Mouse (Mus musculus) intestine, embryonic 15.5 days (tissue): Measurements from ENCODE around the gene Akap2. TPM values are rescaled to one million over a fixed set of nuclear protein-coding genes. Genes with fewer than 3 reads are reported as not detected.

ENCODE experiments used
- ATAC-seq: fragments of 200-750 bp; cut with Nextera tagmentation; 2 replicates; pipeline ENCODE4 v1.8.0; 2017; ENCODE audit warnings: moderate TSS enrichment, moderate library complexity
- H3K27ac ChIP-seq: fragments of 300-500 bp; sonication (generic); 2 replicates; pipeline ENCODE4 v1.5.1; 2015; ENCODE audit warnings: mild to moderate bottlenecking, inconsistent platforms
- H3K27me3 ChIP-seq: fragments of 300-500 bp; sonication (generic); replicated peaks from 2 replicates; pipeline ENCODE4 v1.6.1; 2015; ENCODE audit warnings: inconsistent platforms
- H3K36me3 ChIP-seq: fragments of 300-500 bp; sonication (generic); 2 replicates; pipeline ENCODE4 v1.6.1; 2015; ENCODE audit warnings: inconsistent platforms
- H3K4me1 ChIP-seq: fragments of 300-500 bp; sonication (generic); replicated peaks from 2 replicates; pipeline ENCODE4 v1.6.1; 2015; ENCODE audit warnings: inconsistent platforms
- H3K4me2 ChIP-seq: fragments of 300-500 bp; sonication (generic); replicated peaks from 2 replicates; pipeline ENCODE4 v1.6.1; 2015; ENCODE audit warnings: mild to moderate bottlenecking, inconsistent platforms
- H3K4me3 ChIP-seq: fragments of 300-500 bp; sonication (generic); replicated peaks from 2 replicates; pipeline ENCODE4 v1.5.1; 2015; ENCODE audit warnings: inconsistent platforms
- H3K9ac ChIP-seq: fragments of 300-500 bp; sonication (generic); 2 replicates; pipeline ENCODE4 v1.6.1; 2015; ENCODE audit warnings: inconsistent platforms
- H3K9me3 ChIP-seq: fragments of 300-500 bp; sonication (generic); 2 replicates; pipeline ENCODE4 v1.6.1; 2016; ENCODE audit warnings: inconsistent platforms
- WGBS: fragments of 180-500 bp; shearing (Covaris S2); methylation state at CpG from one replicate; pipeline ENCODE4 v1.1.7; 2015; 5-methylcytosine and 5-hydroxymethylcytosine counted together
- polyA plus RNA-seq: library from polyadenylated mRNA; unstranded; fragments of >200 nt; fragmentation: Nextera tagmentation; extraction: Ambion mirVana; gene quantifications from 2 replicates; pipeline ENCODE4 v1.2.1, GENCODE M21; 2015

Gene Akap2
- polyA plus RNA-seq, 1 experiment from 2014 or later = 22.5 TPM

DNA sequence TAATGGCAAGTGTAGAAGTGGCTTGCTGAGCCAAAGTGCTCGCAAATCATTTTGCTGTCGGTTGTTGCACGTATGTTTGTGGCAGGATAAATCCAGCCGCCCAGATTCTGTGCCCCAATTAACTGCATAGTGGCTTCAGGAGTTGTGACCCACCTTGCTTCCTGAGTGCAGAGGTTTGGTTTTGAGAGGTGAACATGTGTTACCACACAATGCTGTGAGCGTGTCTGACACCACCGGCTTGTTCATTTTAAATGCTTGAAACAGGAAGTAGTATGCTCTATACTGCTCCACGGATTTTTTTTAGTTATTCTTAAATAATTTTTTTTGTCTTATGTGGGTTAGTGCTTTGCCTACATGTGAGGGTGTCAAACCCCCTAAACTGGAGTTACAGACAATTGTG lies 114.9 kb downstream of the Akap2 start:
- no peak overlapping the region for H3K27ac ChIP-seq
- H3K4me3 ChIP-seq = no peak overlapping the region
- no peak for ATAC-seq
- H3K4me2 ChIP-seq = no peak overlapping the region
- H3K9me3 ChIP-seq = no peaks in the 10 kb centered on the region
- H3K4me1 ChIP-seq = peaks cover 8% of the 10 kb centered on the region; the same call in 1 of the 2 replicates
- no peaks in the 10 kb centered on the region for H3K36me3 ChIP-seq
- 44% methylated on average over 7 of the region's 7 CpGs for WGBS
- no peaks in the 10 kb centered on the region for H3K27me3 ChIP-seq
- H3K9ac ChIP-seq = no peak overlapping the region

- Histone ChIP-seq H3K36me3 (no peaks in the 10 kb centered on the region), H3K4me1 (peaks cover 8% of the 10 kb centered on the region; the same call in 1 of the 2 replicates), H3K4me2 (no peak overlapping the region), H3K27ac (no peak overlapping the region; the same call in 1 of the 2 replicates), H3K9ac (no peak overlapping the region), H3K4me3 (no peak overlapping the region), H3K9me3 (no peaks in the 10 kb centered on the region), H3K27me3 (no peaks in the 10 kb centered on the region)
- ATAC-seq = peak; percentile 12; the same call in 1 of the 2 replicates
- WGBS = 52% methylated on average over 4 of the region's 4 CpGs
These were observed 115.6 kb downstream of the Akap2 start for GRCm38 (mm10) chr4:57833060-57833459.

GRCm38 (mm10) chr4:57834141-57834540 lies 116.7 kb downstream of the Akap2 start:
- 63% methylated on average over 4 of the region's 4 CpGs for WGBS
- Histone ChIP-seq H3K27me3 (no peaks in the 10 kb centered on the region), H3K27ac (no peak overlapping the region), H3K9me3 (no peaks in the 10 kb centered on the region), H3K4me2 (no peak overlapping the region), H3K36me3 (no peaks in the 10 kb centered on the region), H3K4me3 (no peak overlapping the region), H3K9ac (no peak overlapping the region), H3K4me1 (peaks cover 8% of the 10 kb centered on the region; the same call in 1 of the 2 replicates)
- ATAC-seq = no peak

DNA sequence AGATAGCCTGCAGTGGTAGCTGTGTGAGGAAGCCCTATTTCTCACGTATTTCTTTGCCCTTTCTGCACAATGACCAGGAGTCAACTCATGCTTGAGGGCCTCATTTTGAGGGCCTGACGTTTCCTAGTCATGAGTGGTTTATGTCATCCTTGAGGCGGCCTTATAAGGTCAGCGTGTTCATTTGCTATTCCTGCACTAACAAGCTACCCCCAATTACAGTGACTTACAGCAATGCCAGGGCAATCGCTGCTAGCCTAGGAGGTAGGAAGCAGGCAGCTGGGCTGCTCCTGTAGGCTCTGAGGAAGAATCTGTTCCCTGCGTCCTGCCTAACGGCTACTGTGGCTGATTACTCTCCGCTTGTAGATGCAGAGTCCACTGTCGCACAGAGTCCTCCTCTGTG lies 119.6 kb downstream of the Akap2 start:
- Histone ChIP-seq H3K36me3 (no peaks in the 10 kb centered on the region), H3K27me3 (no peaks in the 10 kb centered on the region), H3K4me1 (peaks cover 8% of the 10 kb centered on the region; the same call in 1 of the 2 replicates), H3K4me3 (no peak overlapping the region), H3K9ac (no peak overlapping the region), H3K27ac (no peak overlapping the region), H3K4me2 (no peak overlapping the region), H3K9me3 (no peaks in the 10 kb centered on the region)
- 53% methylated on average over 9 of the region's 9 CpGs for whole genome bisulfite sequencing
- ATAC-seq = no peak

DNA sequence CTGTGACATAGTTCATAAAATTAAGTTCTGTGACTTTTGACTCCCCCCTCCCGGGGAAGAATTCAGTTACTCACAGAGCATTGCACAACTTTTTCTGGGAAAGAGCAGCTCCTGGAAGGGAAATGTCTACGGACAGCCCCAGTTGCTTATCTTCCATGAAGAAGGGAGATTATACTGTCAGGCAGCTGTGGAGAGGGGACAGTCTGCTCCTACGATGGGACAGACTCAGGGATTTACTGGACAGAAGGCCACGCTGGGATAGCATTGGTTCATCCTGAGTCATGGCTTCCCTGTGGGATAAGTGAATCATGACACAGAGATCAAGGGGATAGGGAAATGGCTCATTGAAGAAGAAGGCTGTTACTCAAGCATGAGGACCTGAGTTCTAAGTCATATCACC lies 121.9 kb downstream of the Akap2 start:
- Histone ChIP-seq H3K9me3 (no peaks in the 10 kb centered on the region), H3K36me3 (no peaks in the 10 kb centered on the region), H3K4me2 (no peak overlapping the region), H3K27me3 (no peaks in the 10 kb centered on the region), H3K4me3 (no peak overlapping the region), H3K9ac (no peak overlapping the region), H3K27ac (no peak overlapping the region), H3K4me1 (peaks cover under 1% of the 10 kb centered on the region; the same call in 1 of the 2 replicates)
- no peak for ATAC-seq
- WGBS = 65% methylated on average over 4 of the region's 4 CpGs

DNA sequence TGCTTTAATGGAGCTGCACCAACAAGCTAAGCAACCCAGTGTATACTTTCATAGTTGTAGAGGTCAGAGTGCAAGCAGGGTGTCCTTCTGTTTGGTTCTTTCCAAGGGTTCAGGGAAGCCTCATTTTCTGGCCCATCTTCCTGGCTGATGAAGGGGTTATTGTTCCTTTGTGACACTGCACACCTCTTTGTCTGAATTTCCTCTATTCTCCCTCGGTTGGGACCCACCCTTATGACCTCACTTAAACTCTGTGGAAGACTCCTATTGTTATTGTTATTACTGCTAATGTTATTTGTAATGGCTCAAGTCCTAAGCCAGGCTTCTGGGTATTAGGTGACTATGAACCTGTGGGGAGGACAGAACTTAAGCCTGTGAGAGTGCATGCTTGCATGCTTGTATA lies 124.5 kb downstream of the Akap2 start:
- Histone ChIP-seq H3K36me3 (no peaks in the 10 kb centered on the region), H3K4me1 (peaks cover 8% of the 10 kb centered on the region), H3K4me2 (no peak overlapping the region), H3K4me3 (no peak overlapping the region), H3K27ac (no peak overlapping the region), H3K9ac (no peak overlapping the region), H3K9me3 (no peaks in the 10 kb centered on the region), H3K27me3 (no peaks in the 10 kb centered on the region)
- WGBS = 57% methylated on average over 1 of the region's 1 CpGs
- no peak for ATAC-seq

GRCm38 (mm10) chr4:57842472-57843305 lies 125.2 kb downstream of the Akap2 start:
- H3K36me3 ChIP-seq = no peaks in the 10 kb centered on the region
- ATAC-seq = no peak
- no peak overlapping the region for H3K4me3 ChIP-seq
- no peak overlapping the region for H3K9ac ChIP-seq
- 67% methylated on average over 11 of the region's 11 CpGs for WGBS
- H3K27me3 ChIP-seq = no peaks in the 10 kb centered on the region
- no peaks in the 10 kb centered on the region for H3K9me3 ChIP-seq
- no peak overlapping the region for H3K27ac ChIP-seq
- H3K4me2 ChIP-seq = no peak overlapping the region
- H3K4me1 ChIP-seq = peaks cover 16% of the 10 kb centered on the region

GRCm38 (mm10) chr4:57845031-57845431 lies 127.6 kb downstream of the Akap2 start:
- H3K4me3 ChIP-seq = peak overlapping the region; percentile 33
- no peaks in the 10 kb centered on the region for H3K36me3 ChIP-seq
- peaks cover 21% of the 10 kb centered on the region for H3K4me1 ChIP-seq
- 4% methylated on average over 10 of the region's 10 CpGs for WGBS
- H3K27me3 ChIP-seq = no peaks in the 10 kb centered on the region
- H3K9me3 ChIP-seq = no peaks in the 10 kb centered on the region
- H3K4me2 ChIP-seq = peak overlapping the region; percentile 52
- peak overlapping the region; percentile 82 for H3K27ac ChIP-seq
- H3K9ac ChIP-seq = peak overlapping the region; percentile 17
- peak; percentile 96 for ATAC-seq

GRCm38 (mm10) chr4:57845541-57846210 lies 128.2 kb downstream of the Akap2 start:
- Histone ChIP-seq H3K4me2 (peak overlapping the region; percentile 52), H3K9ac (peak overlapping the region; percentile 39), H3K27me3 (no peaks in the 10 kb centered on the region), H3K4me1 (peaks cover 21% of the 10 kb centered on the region), H3K4me3 (peak overlapping the region; percentile 33), H3K9me3 (no peaks in the 10 kb centered on the region), H3K27ac (peak overlapping the region; percentile 82), H3K36me3 (no peaks in the 10 kb centered on the region)
- ATAC-seq = peak; percentile 16; the same call in 1 of the 2 replicates
- WGBS = 29% methylated on average over 12 of the region's 12 CpGs

- H3K27ac ChIP-seq = peak overlapping the region; percentile 82
- WGBS = 32% methylated on average over 12 of the region's 12 CpGs
- H3K9ac ChIP-seq = peak overlapping the region; percentile 39
- H3K27me3 ChIP-seq = no peaks in the 10 kb centered on the region
- no peaks in the 10 kb centered on the region for H3K9me3 ChIP-seq
- peak overlapping the region; percentile 33 for H3K4me3 ChIP-seq
- H3K36me3 ChIP-seq = no peaks in the 10 kb centered on the region
- peak overlapping the region; percentile 52 for H3K4me2 ChIP-seq
- ATAC-seq = no peak
- peaks cover 25% of the 10 kb centered on the region for H3K4me1 ChIP-seq
These were observed 129.0 kb downstream of the Akap2 start for GRCm38 (mm10) chr4:57846381-57846990.

- WGBS = 23% methylated on average over 8 of the region's 8 CpGs
- ATAC-seq = peak; percentile 47; the same call in 1 of the 2 replicates
- Histone ChIP-seq H3K27ac (peak overlapping the region; percentile 82), H3K27me3 (no peaks in the 10 kb centered on the region), H3K4me2 (peak overlapping the region; percentile 52), H3K9me3 (no peaks in the 10 kb centered on the region), H3K9ac (peak overlapping the region; percentile 32; the same call in 1 of the 2 replicates), H3K4me3 (peak overlapping the region; percentile 33), H3K36me3 (no peaks in the 10 kb centered on the region), H3K4me1 (peaks cover 30% of the 10 kb centered on the region)
These were observed 129.6 kb downstream of the Akap2 start for GRCm38 (mm10) chr4:57846991-57847422.

GRCm38 (mm10) chr4:57847676-57848075 lies 130.2 kb downstream of the Akap2 start:
- H3K36me3 ChIP-seq = no peaks in the 10 kb centered on the region
- H3K27me3 ChIP-seq = no peaks in the 10 kb centered on the region
- H3K4me2 ChIP-seq = peak overlapping the region; percentile 52
- no peak for ATAC-seq
- H3K9ac ChIP-seq = no peak overlapping the region
- H3K27ac ChIP-seq = peak overlapping the region; percentile 82
- H3K4me3 ChIP-seq = peak overlapping the region; percentile 33; the same call in 1 of the 2 replicates
- 84% methylated on average over 3 of the region's 3 CpGs for WGBS
- H3K4me1 ChIP-seq = peaks cover 35% of the 10 kb centered on the region
- no peaks in the 10 kb centered on the region for H3K9me3 ChIP-seq
